Mouse (Mus musculus) midbrain, embryonic 15.5 days (tissue): Measurements from ENCODE around the gene Rfx1. TPM values are rescaled to one million over a fixed set of nuclear protein-coding genes. Genes with fewer than 3 reads are reported as not detected.

Source experiments
- ATAC-seq: fragments of 200-750 bp; cut with Nextera tagmentation; replicated peaks from 2 replicates; pipeline ENCODE4 v1.8.0; 2017; ENCODE audit warnings: moderate TSS enrichment
- H3K27ac ChIP-seq: fragments of 300-500 bp; sonication (generic); 2 replicates; pipeline ENCODE4 v1.5.1; 2015; ENCODE audit warnings: mild to moderate bottlenecking, inconsistent platforms
- H3K27me3 ChIP-seq: fragments of 300-500 bp; sonication (generic); replicated peaks from 2 replicates; pipeline ENCODE4 v1.6.1; 2015; ENCODE audit warnings: inconsistent platforms
- H3K36me3 ChIP-seq: fragments of 300-500 bp; sonication (generic); replicated peaks from 2 replicates; pipeline ENCODE4 v1.6.1; 2015; ENCODE audit warnings: inconsistent platforms
- H3K4me1 ChIP-seq: fragments of 300-500 bp; sonication (generic); 2 replicates; pipeline ENCODE4 v1.6.1; 2015; ENCODE audit warnings: inconsistent platforms
- H3K4me2 ChIP-seq: fragments of 300-500 bp; sonication (generic); 2 replicates; pipeline ENCODE4 v1.6.1; 2015; ENCODE audit warnings: inconsistent platforms, mild to moderate bottlenecking, moderate library complexity
- H3K4me3 ChIP-seq: fragments of 300-500 bp; sonication (generic); 2 replicates; pipeline ENCODE4 v1.5.1; 2015; ENCODE audit warnings: mild to moderate bottlenecking, inconsistent platforms
- H3K9ac ChIP-seq: fragments of 300-500 bp; sonication (generic); 2 replicates; pipeline ENCODE4 v1.6.1; 2015; ENCODE audit warnings: mild to moderate bottlenecking, inconsistent platforms
- H3K9me3 ChIP-seq: fragments of 300-500 bp; sonication (generic); 2 replicates; pipeline ENCODE4 v1.6.1; 2016; ENCODE audit warnings: inconsistent platforms
- WGBS: fragments of 180-500 bp; shearing (Covaris S2); methylation state at CpG from one replicate; pipeline ENCODE4 v1.1.7; 2015; ENCODE audit warnings: mixed read lengths; 5-methylcytosine and 5-hydroxymethylcytosine counted together
- microRNA counts: library from miRNA; unstranded; fragments of <30 nt; microRNA quantifications from one replicate; lab custom pipeline; 2016
- microRNA-seq: library from miRNA; unstranded; fragments of <30 nt; microRNA quantifications from one replicate; pipeline ENCODE4, GENCODE M21; 2016
- polyA plus RNA-seq: library from polyadenylated mRNA; unstranded; fragments of >200 nt; fragmentation: Nextera tagmentation; extraction: Ambion mirVana; gene quantifications from 2 replicates; pipeline ENCODE4 v1.2.1, GENCODE M21; 2015

Gene Rfx1
- polyA plus RNA-seq, 1 experiment from 2014 or later: 12.4 TPM

GRCm38 (mm10) chr8:84130806-84131205 lies 64.2 kb downstream of the Rfx1 start:
- ATAC-seq: peak; percentile 13; the same call in 1 of the 2 replicates

GRCm38 (mm10) chr8:84132225-84132624 lies 65.6 kb downstream of the Rfx1 start:
- Histone ChIP-seq H3K36me3 (peaks cover 51% of the 10 kb centered on the region), H3K9me3 (no peaks in the 10 kb centered on the region), H3K27ac (no peak overlapping the region), H3K4me1 (peaks cover 5% of the 10 kb centered on the region; the same call in 1 of the 2 replicates), H3K4me2 (no peak overlapping the region), H3K9ac (no peak overlapping the region), H3K27me3 (no peaks in the 10 kb centered on the region), H3K4me3 (no peak overlapping the region)
- ATAC-seq: no peak
- 90% methylated on average over 8 of the region's 8 CpGs for WGBS

More at GRCm38 (mm10) chr8:84130806-84131205, 64.2 kb downstream of the Rfx1 start:
- H3K27me3 ChIP-seq: no peaks in the 10 kb centered on the region
- no peak overlapping the region for H3K9ac ChIP-seq
- H3K4me3 ChIP-seq: no peak overlapping the region
- no peaks in the 10 kb centered on the region for H3K9me3 ChIP-seq
- 51% methylated on average over 30 of the region's 30 CpGs for WGBS
- no peak overlapping the region for H3K4me2 ChIP-seq
- peaks cover 5% of the 10 kb centered on the region; the same call in 1 of the 2 replicates for H3K4me1 ChIP-seq
- H3K27ac ChIP-seq: no peak overlapping the region
- peaks cover 37% of the 10 kb centered on the region for H3K36me3 ChIP-seq

- WGBS: 88% methylated on average over 3 of the region's 3 CpGs
- H3K27me3 ChIP-seq: no peaks in the 10 kb centered on the region
- no peak for ATAC-seq
- H3K9me3 ChIP-seq: no peaks in the 10 kb centered on the region
- H3K9ac ChIP-seq: no peak overlapping the region
- no peak overlapping the region for H3K27ac ChIP-seq
- H3K4me1 ChIP-seq: no peaks in the 10 kb centered on the region
- H3K4me3 ChIP-seq: no peak overlapping the region
- peaks cover 87% of the 10 kb centered on the region for H3K36me3 ChIP-seq
- no peak overlapping the region for H3K4me2 ChIP-seq
These were observed 71.2 kb downstream of the Rfx1 start for GRCm38 (mm10) chr8:84137848-84138247.

GRCm38 (mm10) chr8:84140838-84141237 lies 74.2 kb downstream of the Rfx1 start:
- H3K4me1 ChIP-seq: peaks cover 4% of the 10 kb centered on the region
- H3K36me3 ChIP-seq: peaks cover 76% of the 10 kb centered on the region
- H3K9ac ChIP-seq: no peak overlapping the region
- H3K27ac ChIP-seq: no peak overlapping the region
- H3K4me2 ChIP-seq: no peak overlapping the region
- no peaks in the 10 kb centered on the region for H3K27me3 ChIP-seq
- H3K9me3 ChIP-seq: no peaks in the 10 kb centered on the region
- ATAC-seq: no peak
- no peak overlapping the region for H3K4me3 ChIP-seq
- 92% methylated on average over 4 of the region's 4 CpGs for WGBS

GRCm38 (mm10) chr8:84144636-84145245 lies 78.1 kb downstream of the Rfx1 start:
- no peaks in the 10 kb centered on the region for H3K27me3 ChIP-seq
- no peak overlapping the region for H3K27ac ChIP-seq
- H3K4me3 ChIP-seq: no peak overlapping the region
- H3K4me1 ChIP-seq: peaks cover 27% of the 10 kb centered on the region
- WGBS: 92% methylated on average over 8 of the region's 8 CpGs
- peaks cover 38% of the 10 kb centered on the region for H3K36me3 ChIP-seq
- H3K9me3 ChIP-seq: no peaks in the 10 kb centered on the region
- H3K4me2 ChIP-seq: no peak overlapping the region
- no peak overlapping the region for H3K9ac ChIP-seq
- no peak for ATAC-seq

MicroRNAs within 50 kb of the gene (microRNA counts, 519-probe panel; counts per million panel counts)
- microRNA mmu-miR-709 (lab: Ali Mortazavi, UCI): 2,230 counts per million, percentile 29 among the panel's probes with 10 or more counts

Small RNA genes within 50 kb of the gene (microRNA-seq; reads per million reads assigned to microRNA genes)
- not detected for gene Mir709

Other genes starting within 250 kb of the Rfx1 start
- 67.2 and 68.0 TPM in 2 replicates for gene Adgrl1, start 166.7 kb upstream of the Rfx1 start, polyA plus RNA-seq
- 0.93 and 1.00 TPM in 2 replicates for gene Gm10644, start 111.6 kb upstream of the Rfx1 start, polyA plus RNA-seq
- 8.0 and 10.9 TPM in 2 replicates for gene Asf1b, start 111.3 kb upstream of the Rfx1 start, polyA plus RNA-seq
- 228 and 238 TPM in 2 replicates for gene Prkaca, start 93.8 kb upstream of the Rfx1 start, polyA plus RNA-seq
- gene Samd1, start 69.2 kb upstream of the Rfx1 start, polyA plus RNA-seq: 7.1 and 7.2 TPM in 2 replicates
- 0.66 and 1.0 TPM in 2 replicates for gene 1700067K01Rik, start 65.3 kb upstream of the Rfx1 start, polyA plus RNA-seq
- 0.26 and 0.39 TPM in 2 replicates for gene 2210011C24Rik, start 54.7 kb upstream of the Rfx1 start, polyA plus RNA-seq
- 2.6 and 2.8 TPM in 2 replicates for gene Palm3, start 45.4 kb upstream of the Rfx1 start, polyA plus RNA-seq
- gene Il27ra, start 24.2 kb upstream of the Rfx1 start, polyA plus RNA-seq: 0.58 and 0.68 TPM in 2 replicates
- 0.48 and 1.3 TPM in 2 replicates for gene Rln3, start 21.8 kb upstream of the Rfx1 start, polyA plus RNA-seq
- 1.0 and 1.4 TPM in 2 replicates for gene Gm10643, start 1.7 kb upstream of the Rfx1 start, polyA plus RNA-seq
- gene Dcaf15, start 37.9 kb downstream of the Rfx1 start, polyA plus RNA-seq: 25.8 and 26.3 TPM in 2 replicates
- 0.68 and 0.73 TPM in 2 replicates for gene Podnl1, start 59.2 kb downstream of the Rfx1 start, polyA plus RNA-seq
- gene Cc2d1a, start 81.1 kb downstream of the Rfx1 start, polyA plus RNA-seq: 52.5 and 53.3 TPM in 2 replicates
- 2.5 and 2.9 TPM in 2 replicates for gene 4930432K21Rik, start 81.2 kb downstream of the Rfx1 start, polyA plus RNA-seq
- 8.1 and 8.5 TPM in 2 replicates for gene Nanos3, start 118.4 kb downstream of the Rfx1 start, polyA plus RNA-seq
- gene Zswim4, start 170.2 kb downstream of the Rfx1 start, polyA plus RNA-seq: 33.2 and 33.3 TPM in 2 replicates
- gene D8Ertd738e, start 182.9 kb downstream of the Rfx1 start, polyA plus RNA-seq: 225 and 244 TPM in 2 replicates
- gene Mri1, start 190.5 kb downstream of the Rfx1 start, polyA plus RNA-seq: 49.4 and 50.9 TPM in 2 replicates
- 22.8 and 26.6 TPM in 2 replicates for gene Ccdc130, start 203.5 kb downstream of the Rfx1 start, polyA plus RNA-seq